Mouse (Mus musculus) midbrain, embryonic 14.5 days (tissue): ENCODE results near the gene Furin. TPM values are rescaled to one million over a fixed set of nuclear protein-coding genes. Genes with fewer than 3 reads are reported as not detected.

Source experiments
- ATAC-seq: fragments of 200-750 bp; cut with Nextera tagmentation; 2 replicates; pipeline ENCODE4 v1.8.0; 2017; ENCODE audit warnings: moderate number of reproducible peaks, moderate library complexity; ENCODE audit not compliant: low FRiP score, low TSS enrichment
- DNase-seq: peaks from one replicate; pipeline ENCODE4 v3.0.0-alpha.2; 2015
- H3K27ac ChIP-seq: fragments of 300-500 bp; sonication (generic); replicated peaks from 2 replicates; pipeline ENCODE4 v1.5.1; 2014; ENCODE audit warnings: mild to moderate bottlenecking, low read depth, low read length, moderate library complexity
- H3K27me3 ChIP-seq: fragments of 300-500 bp; sonication (generic); 2 replicates; pipeline ENCODE4 v1.6.1; 2014; ENCODE audit warnings: low read length, control low read depth, mixed read lengths; ENCODE audit not compliant: control insufficient read depth, insufficient read depth
- H3K36me3 ChIP-seq: fragments of 300-500 bp; sonication (generic); 2 replicates; pipeline ENCODE4 v1.6.1; 2014; ENCODE audit warnings: low read length, control low read depth; ENCODE audit not compliant: control insufficient read depth, insufficient read depth
- H3K4me1 ChIP-seq: fragments of 300-500 bp; sonication (generic); 2 replicates; pipeline ENCODE4 v1.6.1; 2014; ENCODE audit warnings: mild to moderate bottlenecking, antibody characterized with exemption, low read length, control low read depth; ENCODE audit not compliant: control insufficient read depth, insufficient read depth
- H3K4me2 ChIP-seq: fragments of 300-500 bp; sonication (generic); 2 replicates; pipeline ENCODE4 v1.6.1; 2014; ENCODE audit warnings: mild to moderate bottlenecking, low read length, moderate library complexity
- H3K4me3 ChIP-seq: fragments of 300-500 bp; sonication (generic); replicated peaks from 2 replicates; pipeline ENCODE4 v1.5.1; 2014; ENCODE audit warnings: low read depth, low read length
- H3K9ac ChIP-seq: fragments of 300-500 bp; sonication (generic); replicated peaks from 2 replicates; pipeline ENCODE4 v1.6.1; 2014; ENCODE audit warnings: mild to moderate bottlenecking, low read length, moderate library complexity
- H3K9me3 ChIP-seq: fragments of 300-500 bp; sonication (generic); 2 replicates; pipeline ENCODE4 v1.6.1; 2016; ENCODE audit warnings: low read length, control low read depth, mixed read lengths; ENCODE audit not compliant: control insufficient read depth
- WGBS: fragments of 180-500 bp; shearing (Covaris S2); extraction: QIAGEN DNeasy Blood & Tissue Kit; methylation state at CpG from one replicate; pipeline ENCODE4 v1.1.7; 2014; 5-methylcytosine and 5-hydroxymethylcytosine counted together
- polyA plus RNA-seq: library from polyadenylated mRNA; unstranded; fragments of >200 nt; fragmentation: Nextera tagmentation; extraction: Ambion mirVana; gene quantifications from 2 replicates; pipeline ENCODE4 v1.2.1, GENCODE M21; 2014

Furin gene
- polyA plus RNA-seq, 1 experiment from 2014 or later, result 4.9 TPM

DNA sequence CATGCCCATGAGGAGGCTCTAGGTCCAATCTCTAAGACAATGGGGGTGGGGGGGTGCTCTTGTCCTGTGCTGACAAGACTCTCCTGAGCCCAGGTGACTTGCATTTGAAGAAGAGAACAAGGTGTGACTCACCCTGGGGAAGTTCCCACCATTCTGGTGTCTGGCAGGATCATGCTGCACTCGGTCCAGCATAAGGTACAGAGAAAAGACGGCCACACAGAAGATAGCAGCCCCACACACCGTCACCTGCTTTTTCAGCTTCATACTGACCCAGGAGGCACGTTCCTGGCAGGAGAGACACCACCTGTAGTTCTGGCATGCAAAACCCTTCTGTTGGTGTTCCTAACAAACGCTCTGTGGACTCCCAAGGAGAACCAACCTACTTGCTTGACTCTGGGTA, 35.8 kb downstream of the Furin start:
- DNase-seq (no peak), ATAC-seq (no peak)
- Histone ChIP-seq H3K9ac (peak overlapping the region; percentile 86), H3K27ac (no peak overlapping the region), H3K27me3 (no peaks in the 10 kb centered on the region), H3K4me1 (peaks cover 14% of the 10 kb centered on the region), H3K36me3 (peaks cover 36% of the 10 kb centered on the region), H3K9me3 (no peaks in the 10 kb centered on the region), H3K4me2 (peak overlapping the region; percentile 75), H3K4me3 (peak overlapping the region; percentile 76; the same call in 1 of the 2 replicates)
- WGBS, result 71% methylated on average over 5 of the region's 5 CpGs

DNA sequence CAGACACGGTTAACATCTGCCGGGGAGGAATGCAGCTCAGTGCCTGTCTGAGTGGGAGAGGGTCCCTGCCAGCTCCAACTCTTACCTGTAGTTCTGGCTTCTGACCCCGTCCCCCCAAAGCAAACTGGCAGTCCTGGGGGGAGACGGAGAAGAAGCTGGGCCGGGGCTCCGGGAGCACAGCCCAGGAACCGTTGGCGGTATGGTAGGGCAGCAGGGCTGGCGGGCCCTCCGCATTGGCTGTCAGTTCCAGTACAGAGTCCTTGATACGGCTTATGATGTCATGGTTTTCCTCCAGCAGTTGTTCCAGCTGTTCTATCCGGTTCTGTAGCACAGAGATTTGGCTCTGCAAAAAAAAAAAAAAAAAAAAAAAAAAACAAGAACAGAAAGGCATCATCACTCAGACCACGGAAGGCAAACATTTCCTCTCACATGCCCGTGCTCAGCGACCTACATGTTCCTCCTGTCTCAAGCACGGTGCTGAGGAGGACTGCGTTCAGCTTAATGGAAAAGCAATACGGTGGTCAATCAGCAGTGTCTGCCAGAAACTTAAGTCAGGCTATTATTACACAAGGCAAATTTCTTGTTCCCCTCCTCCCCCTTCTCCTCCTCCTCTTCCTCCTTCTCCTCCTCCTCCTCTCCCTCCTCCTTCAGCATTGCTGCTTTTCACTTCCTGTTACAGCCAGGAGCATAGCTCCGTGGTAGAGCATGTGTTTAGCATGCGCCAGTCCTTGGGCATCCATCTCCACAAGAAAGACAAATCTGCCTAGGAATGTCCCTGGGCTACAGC, 36.4 kb downstream of the Furin start:
- DNase-seq, result no peak
- Histone ChIP-seq H3K27me3 (no peaks in the 10 kb centered on the region), H3K4me2 (peak overlapping the region; percentile 75), H3K4me1 (peaks cover 14% of the 10 kb centered on the region), H3K4me3 (no peak overlapping the region; the same call in 1 of the 2 replicates), H3K9me3 (no peaks in the 10 kb centered on the region), H3K9ac (no peak overlapping the region), H3K36me3 (peaks cover 42% of the 10 kb centered on the region), H3K27ac (no peak overlapping the region)
- no peak for ATAC-seq
- WGBS, result 87% methylated on average over 20 of the region's 20 CpGs

DNA sequence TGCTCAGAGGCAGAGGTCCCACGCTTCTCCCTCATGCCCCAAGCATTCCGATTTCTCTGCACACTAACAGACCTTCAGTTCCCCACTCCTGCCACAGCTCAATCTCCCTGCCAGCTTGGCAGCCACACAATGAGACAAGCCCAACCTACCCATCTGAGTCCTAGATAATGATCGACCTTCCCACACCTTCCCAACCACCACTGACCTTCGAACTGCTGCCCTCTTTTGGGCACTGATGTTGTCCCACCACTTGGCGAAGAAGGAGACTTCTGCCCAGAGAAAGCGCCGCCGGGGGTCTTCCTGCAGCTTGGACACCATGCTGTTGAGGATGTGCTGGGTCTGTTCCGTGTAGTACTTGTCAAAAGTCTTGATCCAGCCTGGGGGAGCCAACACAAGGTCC, 37.2 kb downstream of the Furin start:
- H3K4me2 ChIP-seq, result no peak overlapping the region
- 90% methylated on average over 9 of the region's 9 CpGs for WGBS

DNA sequence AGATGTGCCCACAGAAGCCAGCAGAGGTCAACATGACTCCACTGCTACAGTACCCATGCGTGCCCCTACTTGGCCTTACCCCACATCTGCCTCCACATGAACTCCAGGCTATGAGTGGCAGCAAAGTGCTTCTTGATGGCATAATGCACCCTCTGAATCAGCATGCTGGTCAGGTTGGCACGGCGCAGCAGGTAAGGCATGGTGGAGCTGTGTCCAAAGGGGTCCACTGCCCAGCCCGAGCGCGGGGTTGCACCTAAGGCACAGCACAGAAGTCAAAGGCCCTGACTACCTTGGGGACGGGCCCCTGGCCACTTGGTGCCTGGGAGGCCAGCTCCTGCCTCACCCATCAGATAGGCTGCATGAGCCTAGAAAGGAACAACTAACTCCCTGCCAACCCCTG, 38.0 kb downstream of the Furin start:
- WGBS, result 96% methylated on average over 7 of the region's 7 CpGs
- Histone ChIP-seq H3K4me2 (no peak overlapping the region), H3K9ac (no peak overlapping the region), H3K4me3 (no peak overlapping the region), H3K9me3 (no peaks in the 10 kb centered on the region), H3K36me3 (peaks cover 58% of the 10 kb centered on the region), H3K27me3 (no peaks in the 10 kb centered on the region), H3K4me1 (peaks cover 14% of the 10 kb centered on the region), H3K27ac (no peak overlapping the region)
- no peak for DNase-seq
- no peak for ATAC-seq

More for the DNA sequence above, 37.2 kb downstream of the Furin start:
- DNase-seq (no peak), ATAC-seq (no peak)
- H3K36me3 ChIP-seq, result peaks cover 50% of the 10 kb centered on the region
- H3K9me3 ChIP-seq, result no peaks in the 10 kb centered on the region
- no peak overlapping the region for H3K4me3 ChIP-seq
- H3K4me1 ChIP-seq, result peaks cover 14% of the 10 kb centered on the region
- no peaks in the 10 kb centered on the region for H3K27me3 ChIP-seq
- H3K9ac ChIP-seq, result no peak overlapping the region
- no peak overlapping the region for H3K27ac ChIP-seq

DNA sequence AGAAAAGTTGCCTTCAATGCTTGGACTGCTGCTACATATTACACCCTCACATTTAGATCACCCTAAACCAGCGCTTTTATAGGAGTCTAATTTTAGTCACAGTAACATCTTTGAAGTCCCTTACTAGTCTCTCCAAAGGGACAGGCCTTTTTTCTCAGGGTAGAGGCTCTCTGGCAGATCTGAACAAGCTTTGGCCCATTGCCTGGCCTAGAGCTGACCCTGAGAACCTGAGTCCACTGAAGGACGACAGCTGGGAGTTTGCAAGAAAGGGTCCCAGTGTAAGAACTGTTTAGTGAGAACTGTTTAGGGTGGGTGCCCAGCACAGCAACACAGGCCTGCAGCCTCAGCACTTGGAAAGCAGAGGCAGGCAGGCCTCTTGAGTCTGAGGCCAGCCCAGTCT, 39.5 kb downstream of the Furin start:
- no peak for ATAC-seq
- DNase-seq, result no peak
- no peak overlapping the region for H3K4me3 ChIP-seq
- no peak overlapping the region for H3K27ac ChIP-seq
- peaks cover 14% of the 10 kb centered on the region for H3K4me1 ChIP-seq
- no peaks in the 10 kb centered on the region for H3K27me3 ChIP-seq
- no peak overlapping the region for H3K9ac ChIP-seq
- H3K4me2 ChIP-seq, result no peak overlapping the region
- 88% methylated on average over 2 of the region's 2 CpGs for WGBS
- peaks cover 73% of the 10 kb centered on the region for H3K36me3 ChIP-seq
- no peaks in the 10 kb centered on the region for H3K9me3 ChIP-seq

DNA sequence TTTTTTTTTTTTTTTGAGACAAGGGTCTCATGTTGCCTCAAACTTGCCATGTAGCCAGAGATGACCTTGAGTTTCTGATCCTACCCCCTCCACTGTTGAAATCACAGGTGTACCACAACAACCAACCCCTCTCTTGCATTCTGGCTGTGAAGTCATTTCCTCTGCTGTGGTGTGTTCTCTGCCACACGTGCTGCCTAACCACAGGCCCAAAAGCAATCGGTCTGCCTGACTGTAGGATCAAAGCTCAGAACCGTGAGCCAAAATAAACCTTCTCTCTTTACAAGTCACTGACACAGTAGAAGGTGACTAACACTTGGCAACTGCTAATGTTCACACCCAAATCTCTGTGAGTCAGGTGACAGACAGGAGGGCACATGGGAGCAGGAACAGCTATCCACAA, 44.8 kb downstream of the Furin start:
- ATAC-seq (no peak), DNase-seq (no peak)
- Histone ChIP-seq H3K9me3 (no peaks in the 10 kb centered on the region), H3K27ac (no peak overlapping the region), H3K36me3 (peaks cover 93% of the 10 kb centered on the region), H3K27me3 (no peaks in the 10 kb centered on the region), H3K9ac (no peak overlapping the region), H3K4me3 (no peak overlapping the region), H3K4me2 (no peak overlapping the region), H3K4me1 (no peaks in the 10 kb centered on the region)
- 74% methylated on average over 3 of the region's 3 CpGs for WGBS

DNA sequence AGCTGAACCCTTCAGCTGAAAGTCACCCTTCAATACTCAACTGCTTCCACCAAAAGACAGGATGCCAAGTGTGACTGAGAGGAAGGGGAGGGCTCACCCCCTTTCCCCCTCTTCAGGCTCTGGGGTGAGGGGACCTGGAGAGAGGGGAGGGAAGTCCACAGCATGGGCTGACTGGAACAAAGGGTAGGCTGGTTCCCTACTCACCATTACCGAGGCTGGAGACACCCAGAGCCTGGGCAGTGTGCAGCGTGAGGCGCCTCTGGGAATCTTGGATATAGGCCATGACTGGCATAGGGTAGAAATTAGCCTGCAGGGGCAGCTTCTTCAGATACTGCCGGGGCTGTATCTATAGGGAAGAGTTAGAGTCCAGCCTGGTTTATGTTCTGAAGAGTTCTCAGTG, 47.2 kb downstream of the Furin start:
- Histone ChIP-seq H3K4me1 (no peaks in the 10 kb centered on the region), H3K9me3 (no peaks in the 10 kb centered on the region), H3K9ac (no peak overlapping the region), H3K36me3 (peaks cover 91% of the 10 kb centered on the region), H3K4me3 (no peak overlapping the region), H3K4me2 (no peak overlapping the region), H3K27ac (no peak overlapping the region), H3K27me3 (no peaks in the 10 kb centered on the region)
- no peak for ATAC-seq
- 62% methylated on average over 4 of the region's 4 CpGs for WGBS
- DNase-seq, result no peak

DNA sequence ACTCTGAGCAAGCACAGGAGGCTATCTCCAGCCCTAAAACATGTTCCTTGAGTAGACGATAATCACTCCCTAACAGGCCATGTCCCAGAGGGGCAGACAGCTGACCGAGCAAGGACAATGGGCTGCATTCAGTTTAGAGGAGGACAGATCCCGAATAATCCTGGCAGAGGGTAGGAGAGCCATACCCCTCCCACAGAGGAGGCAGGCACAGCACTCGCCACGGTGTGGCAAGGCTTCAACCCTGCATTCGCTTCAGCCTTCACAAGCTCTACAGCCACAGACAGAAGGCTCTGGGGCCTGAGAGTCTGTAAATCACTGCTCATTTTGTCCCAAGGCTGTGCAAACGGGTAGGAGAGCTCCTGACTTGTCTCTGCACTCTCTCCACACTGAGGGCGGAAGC, 48.1 kb downstream of the Furin start:
- Histone ChIP-seq H3K36me3 (peaks cover 91% of the 10 kb centered on the region), H3K27ac (no peak overlapping the region; the same call in 1 of the 2 replicates), H3K9me3 (no peaks in the 10 kb centered on the region), H3K9ac (no peak overlapping the region), H3K4me1 (no peaks in the 10 kb centered on the region), H3K27me3 (no peaks in the 10 kb centered on the region), H3K4me2 (no peak overlapping the region), H3K4me3 (no peak overlapping the region)
- ATAC-seq, result no peak
- WGBS, result 16% methylated on average over 8 of the region's 8 CpGs
- peak; percentile 29 for DNase-seq

DNA sequence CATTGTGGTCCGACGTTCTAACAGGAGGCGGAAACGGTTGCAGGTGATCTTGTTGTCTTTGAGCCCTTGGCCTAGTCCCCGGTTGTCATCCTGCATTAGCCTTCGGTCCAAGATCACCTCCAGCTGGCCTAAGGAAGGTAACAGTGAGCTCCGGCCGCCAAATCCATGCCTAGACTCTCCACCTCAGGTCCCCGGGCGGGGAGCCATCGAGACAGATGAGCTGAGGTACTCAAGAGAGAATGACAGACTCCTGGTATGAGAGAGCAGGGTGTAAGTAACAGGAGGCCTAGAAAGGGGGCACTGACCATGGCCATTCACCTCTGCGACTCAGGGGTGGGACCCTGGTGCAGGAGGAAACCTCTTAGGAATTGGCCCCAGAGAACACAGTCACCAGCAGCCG, 48.9 kb downstream of the Furin start:
- no peak overlapping the region; the same call in 1 of the 2 replicates for H3K27ac ChIP-seq
- H3K4me2 ChIP-seq, result no peak overlapping the region
- H3K27me3 ChIP-seq, result no peaks in the 10 kb centered on the region
- H3K9ac ChIP-seq, result no peak overlapping the region
- 89% methylated on average over 13 of the region's 13 CpGs for WGBS
- no peaks in the 10 kb centered on the region for H3K9me3 ChIP-seq
- ATAC-seq (no peak), DNase-seq (no peak)
- H3K4me3 ChIP-seq, result no peak overlapping the region
- no peaks in the 10 kb centered on the region for H3K4me1 ChIP-seq
- peaks cover 90% of the 10 kb centered on the region for H3K36me3 ChIP-seq
